Mouse (Mus musculus) adrenal gland, adult 2 months (tissue): Measurements from ENCODE around the gene Rundc1. TPM values are rescaled to one million over a fixed set of nuclear protein-coding genes. Genes with fewer than 3 reads are reported as not detected.
"Not testable (repeated sequence)": the region's sequence is repeated elsewhere in the genome, so short reads cannot be mapped to it uniquely, and the experiment has no call there.

Experiments
- DNase-seq: peaks from one replicate; pipeline ENCODE4 v3.0.0; 2021
- polyA plus RNA-seq: library from polyadenylated mRNA; depleted of rRNA; stranded (reverse); fragments of >200 nt; gene quantifications from 2 replicates; pipeline ENCODE4 v1.2.3, GENCODE M21; 2012
- total RNA-seq, 2 experiments: library from RNA; stranded (reverse); gene quantifications; 2 replicates each; pipeline ENCODE4 v1.2.3; 2021

The Rundc1 gene
- total and polyA plus RNA-seq, 3 experiments = 22.1 to 24.4 (median 23.7) TPM

DNA sequence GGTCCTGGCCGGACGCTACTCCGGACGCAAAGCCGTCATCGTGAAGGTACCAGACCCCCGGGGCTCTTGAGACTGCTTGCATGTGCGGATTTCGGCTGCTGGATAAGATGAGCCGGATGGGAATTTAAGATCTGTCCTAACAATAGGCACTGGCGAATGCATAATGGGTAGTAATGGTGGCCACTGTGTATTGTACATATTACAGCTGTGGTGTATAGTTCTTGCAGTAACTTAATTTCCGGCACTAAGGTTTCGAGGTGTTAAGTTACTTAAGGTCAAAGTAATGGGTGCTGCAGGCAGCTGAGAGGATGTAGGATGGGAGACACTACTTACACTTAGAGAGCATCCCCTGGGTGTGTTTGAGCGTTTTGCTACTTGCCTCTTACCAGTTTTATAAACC, 17.9 kb downstream of the Rundc1 start:
- DNase-seq = no peak

DNA sequence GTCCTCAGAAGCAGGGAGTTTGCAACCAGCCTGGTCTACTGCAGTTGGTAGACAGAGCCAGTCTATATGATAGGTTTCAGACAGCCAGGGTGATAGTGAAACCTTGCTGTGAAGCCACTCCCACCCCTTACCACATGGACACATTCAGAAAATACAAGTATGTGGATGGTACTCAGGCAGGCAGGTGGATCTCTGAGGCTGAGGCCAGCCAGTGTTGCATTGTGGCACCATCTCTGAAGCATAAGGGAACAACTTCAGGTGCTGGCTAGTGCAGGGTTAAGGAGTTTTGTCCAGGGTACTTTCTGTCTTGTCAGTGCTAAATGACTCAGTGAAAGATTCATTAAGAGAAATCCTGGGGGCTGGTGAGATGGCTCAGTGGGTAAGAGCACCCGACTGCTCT, 21.4 kb downstream of the Rundc1 start:
- DNase-seq = no peak

DNA sequence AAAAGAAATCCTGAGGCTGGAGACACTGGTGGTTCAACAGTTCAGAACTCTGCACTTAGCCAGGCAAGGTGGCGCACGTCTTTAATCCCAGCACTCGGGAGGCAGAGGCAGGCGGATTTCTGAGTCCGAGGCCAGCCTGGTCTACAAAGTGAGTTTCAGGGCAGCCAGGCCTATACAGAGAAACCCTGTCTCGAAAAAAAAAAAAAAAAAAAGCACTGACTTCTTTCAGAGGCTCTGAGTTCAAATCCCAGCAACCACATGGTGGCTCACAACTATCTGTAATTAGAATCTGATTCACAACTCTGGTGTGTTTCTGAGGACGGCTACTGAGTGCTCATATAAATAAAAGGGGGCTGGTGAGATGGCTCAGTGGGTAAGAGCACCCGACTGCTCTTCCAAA, 22.0 kb downstream of the Rundc1 start:
- DNase-seq = not testable (repeated sequence)

DNA sequence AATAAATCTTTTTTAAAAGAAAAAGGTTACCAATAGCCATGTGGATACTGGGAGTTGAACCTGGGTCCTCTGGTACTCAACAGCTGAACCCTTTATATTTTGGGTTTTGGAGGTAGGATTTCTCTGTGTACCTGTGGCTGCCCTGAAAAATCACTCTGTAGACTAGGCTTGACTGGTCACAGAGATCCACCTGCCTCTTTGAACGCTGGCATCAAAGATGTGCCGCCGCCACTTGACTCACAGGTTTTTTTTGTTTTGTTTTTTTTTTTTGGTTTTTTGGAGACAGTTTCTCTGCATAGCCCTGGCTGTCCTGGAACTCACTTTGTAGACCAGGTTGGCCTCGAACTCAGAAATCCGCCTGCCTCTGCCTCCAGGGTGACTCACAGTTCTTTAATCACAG, 22.9 kb downstream of the Rundc1 start:
- no peak for DNase-seq

DNA sequence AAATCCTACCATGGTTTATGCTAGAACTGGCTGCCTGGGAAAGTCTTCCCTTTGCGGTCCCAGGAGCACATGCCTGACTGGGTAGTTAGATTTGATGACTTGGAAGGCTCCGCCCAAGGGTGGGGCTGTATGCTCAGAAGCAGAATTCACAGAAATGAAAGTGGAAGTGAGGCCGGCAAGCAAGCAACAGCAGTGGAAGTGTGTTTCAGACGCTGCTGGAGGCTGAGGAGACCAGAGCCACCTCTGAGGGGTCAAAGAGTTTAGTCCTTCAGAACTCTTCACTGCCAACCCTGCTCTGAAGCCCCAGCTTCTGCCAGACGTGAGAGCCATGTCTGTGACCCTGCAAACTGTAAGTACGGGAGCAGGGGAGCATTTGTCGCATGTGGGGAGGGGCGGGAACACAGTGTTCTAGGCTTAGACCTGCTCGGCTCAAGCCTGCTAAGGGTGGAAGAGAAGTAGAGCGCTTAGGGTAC, 23.4 kb downstream of the Rundc1 start, which contains the start of gene Ifi35:
Ifi35 (plus strand) TSS at position 134 of the 473 bp plus-strand sequence.
- DNase-seq = peak; percentile 91

DNA sequence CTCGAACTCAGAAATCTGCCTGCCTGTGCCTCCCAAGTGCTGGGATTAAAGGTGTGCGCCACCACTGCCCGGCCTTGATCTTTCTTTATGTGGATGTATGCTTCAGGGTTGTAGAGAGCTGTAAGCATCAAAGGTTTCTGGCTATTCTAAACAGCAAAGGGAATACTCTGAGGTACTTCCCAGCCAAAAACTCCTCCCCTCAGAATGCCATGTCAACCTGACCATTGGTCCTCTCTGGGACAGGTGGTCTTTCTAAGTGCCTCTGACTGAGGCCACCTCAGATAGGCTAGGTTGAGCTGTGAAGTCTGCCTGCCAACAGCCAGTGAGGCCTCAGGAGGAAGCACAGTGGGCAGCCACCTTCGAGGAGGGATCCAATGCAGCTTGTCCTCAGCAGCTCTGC, 24.0 kb downstream of the Rundc1 start:
- no peak for DNase-seq

DNA sequence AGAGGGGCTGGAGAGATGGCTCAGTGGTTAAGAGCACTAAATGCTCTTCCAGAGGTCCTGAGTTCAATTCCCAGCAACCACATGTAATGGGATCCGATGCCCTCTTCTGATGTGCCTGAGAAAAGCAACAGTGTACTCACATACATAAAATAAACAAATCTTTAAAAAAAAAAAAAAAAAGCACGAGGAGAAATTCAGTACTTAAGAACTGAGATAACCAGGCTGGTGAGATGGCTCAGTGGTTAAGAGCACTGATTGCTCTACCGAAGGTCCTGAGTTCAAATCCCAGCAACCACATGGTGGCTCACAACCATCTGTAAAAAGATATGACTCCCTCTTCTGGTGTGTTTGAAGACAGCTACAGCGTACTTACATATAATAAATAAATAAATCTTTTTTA, 24.7 kb downstream of the Rundc1 start:
- not testable (repeated sequence) for DNase-seq

DNA sequence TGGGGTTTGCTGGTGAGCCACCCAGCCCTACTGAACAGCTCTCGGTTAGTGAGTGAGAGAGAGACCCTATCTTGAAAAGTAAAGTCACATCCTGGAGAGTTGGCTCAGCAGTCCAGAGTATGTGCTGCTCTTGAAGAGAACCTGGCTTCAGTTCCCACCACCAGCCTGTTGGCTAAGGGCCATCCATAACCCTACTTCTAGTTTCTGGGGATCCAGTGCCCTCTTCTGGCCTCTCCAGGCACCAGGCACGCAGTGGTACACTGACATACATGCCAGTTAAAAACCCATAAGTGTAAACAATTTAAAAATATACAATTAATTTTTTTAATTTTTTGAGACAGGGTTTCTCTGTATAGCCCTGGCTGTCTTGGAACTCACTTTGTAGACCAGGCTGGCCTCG, 25.5 kb downstream of the Rundc1 start:
- DNase-seq = no peak

DNA sequence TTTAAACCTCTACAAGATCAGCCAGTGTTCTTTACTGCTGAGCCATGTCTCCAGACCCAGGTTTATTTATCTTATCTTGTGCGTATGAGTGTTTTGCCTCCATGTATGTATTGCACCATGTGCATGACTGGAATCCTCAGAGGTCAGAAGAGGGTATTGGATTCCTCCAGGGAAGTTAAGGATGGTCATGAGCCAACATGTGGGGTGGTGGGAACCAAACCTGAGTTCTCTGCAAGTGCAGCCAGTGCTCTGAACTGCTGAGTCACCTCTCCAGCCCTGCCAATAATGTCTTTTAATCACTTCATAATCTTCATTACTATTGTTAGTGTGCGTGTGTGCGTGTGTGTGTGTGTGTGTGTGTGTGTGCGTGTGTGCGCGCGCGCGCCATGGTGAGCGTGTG, 26.7 kb downstream of the Rundc1 start:
- no peak for DNase-seq

DNA sequence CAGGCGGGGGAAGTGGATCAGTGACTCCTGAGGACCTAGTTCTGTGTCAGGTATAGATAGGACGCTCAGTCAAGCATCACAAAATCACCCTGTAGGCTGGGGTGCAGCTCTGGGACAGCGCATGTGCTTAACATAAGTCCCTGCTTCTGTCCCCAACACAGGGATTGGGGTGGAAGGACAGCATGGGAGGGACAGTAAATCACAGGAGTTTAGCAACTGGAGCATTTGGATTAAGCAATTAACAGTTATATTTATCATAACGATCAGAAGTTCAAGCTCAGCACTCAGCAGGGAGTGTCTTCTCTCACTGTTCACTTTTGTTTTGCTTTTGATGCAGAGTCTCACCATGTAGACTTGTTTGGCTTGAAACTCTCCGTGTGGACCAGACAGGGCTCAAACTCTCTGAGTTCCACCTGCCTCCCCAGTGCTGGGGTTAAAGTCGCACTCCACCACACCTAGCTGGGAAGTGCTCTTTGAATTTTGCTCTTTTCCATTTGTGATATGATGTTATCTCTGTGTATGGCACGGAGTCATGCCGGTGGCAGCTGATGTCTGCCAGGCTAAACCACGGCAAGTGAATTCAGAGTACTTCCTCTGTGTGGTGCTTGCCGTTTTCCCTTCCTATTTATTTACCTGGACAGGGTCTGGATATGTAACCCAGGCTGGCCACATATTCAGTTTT, 27.3 kb downstream of the Rundc1 start:
- DNase-seq = no peak

DNA sequence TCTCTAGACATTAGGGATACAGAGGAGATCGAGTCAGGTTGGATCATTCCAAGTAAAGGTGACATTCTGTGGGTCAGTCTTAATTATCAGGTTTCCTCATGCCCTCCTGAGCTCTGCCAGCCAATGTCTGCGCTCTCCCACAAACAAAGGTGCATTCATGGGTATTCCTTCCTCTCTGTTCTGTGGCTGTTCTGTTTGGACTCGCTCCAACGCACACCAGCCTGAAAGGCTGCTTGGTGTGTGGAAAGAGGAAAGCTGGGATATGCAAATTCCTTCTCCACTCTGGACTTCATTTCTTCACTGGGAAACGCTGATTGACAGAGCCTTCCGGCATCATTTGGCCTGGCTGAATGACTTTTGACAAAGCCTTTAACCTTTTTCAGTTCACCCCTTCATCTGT, 29.8 kb downstream of the Rundc1 start:
- no peak for DNase-seq

DNA sequence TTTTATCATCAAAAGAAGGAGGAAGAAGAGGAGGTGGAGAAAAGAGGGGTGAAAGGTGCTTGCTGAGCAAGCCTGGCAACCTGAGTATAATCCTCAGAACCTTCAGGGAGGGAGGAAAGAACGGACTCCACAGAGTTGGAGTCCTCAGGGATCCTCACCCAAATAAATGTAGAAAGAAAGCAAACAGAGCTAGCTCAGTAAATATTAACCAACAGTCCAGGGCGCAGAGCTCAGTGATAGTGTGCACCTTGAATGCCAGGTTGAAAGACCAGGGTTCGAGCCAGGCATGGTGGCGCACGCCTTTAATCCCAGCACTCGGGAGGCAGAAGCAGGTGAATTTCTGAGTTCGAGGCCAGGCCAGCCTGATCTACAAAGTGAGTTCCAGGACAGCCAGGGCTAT, 30.7 kb downstream of the Rundc1 start:
- no peak for DNase-seq

DNA sequence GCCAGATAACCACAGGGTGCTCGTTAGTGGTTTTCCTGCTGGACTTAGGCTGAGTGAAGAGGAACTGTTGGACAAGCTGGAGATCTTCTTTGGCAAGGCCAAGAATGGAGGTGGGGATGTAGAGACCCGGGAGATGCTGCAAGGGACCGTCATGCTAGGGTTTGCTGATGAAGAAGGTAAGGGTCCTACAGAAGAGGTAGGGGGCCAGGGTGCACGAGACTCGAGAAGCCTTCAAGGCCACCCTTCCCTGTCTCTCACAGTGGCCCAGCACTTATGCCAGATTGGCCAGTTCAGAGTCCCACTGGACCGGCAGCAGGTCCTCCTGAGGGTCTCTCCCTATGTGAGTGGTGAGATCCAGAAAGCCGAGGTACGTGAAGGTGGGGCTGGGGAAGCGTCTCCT, 32.7 kb downstream of the Rundc1 start:
- no peak for DNase-seq

DNA sequence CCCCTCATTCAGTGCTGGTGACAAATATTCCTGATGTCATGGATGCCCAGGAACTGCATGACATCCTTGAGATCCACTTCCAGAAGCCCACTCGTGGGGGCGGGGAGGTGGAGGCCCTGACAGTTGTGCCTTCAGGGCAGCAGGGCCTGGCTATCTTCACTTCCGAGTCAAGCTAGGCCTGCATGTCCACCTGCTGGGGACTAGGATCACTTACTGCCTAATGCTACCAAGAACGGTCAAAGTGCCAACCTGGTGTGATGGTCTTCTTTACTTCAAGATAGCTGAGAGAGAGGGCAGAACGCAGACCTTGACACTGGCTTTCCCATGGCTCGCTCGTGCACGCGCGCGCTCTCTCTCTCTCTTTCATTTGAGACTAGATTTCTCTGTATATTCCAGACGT, 33.3 kb downstream of the Rundc1 start:
- DNase-seq = no peak

DNA sequence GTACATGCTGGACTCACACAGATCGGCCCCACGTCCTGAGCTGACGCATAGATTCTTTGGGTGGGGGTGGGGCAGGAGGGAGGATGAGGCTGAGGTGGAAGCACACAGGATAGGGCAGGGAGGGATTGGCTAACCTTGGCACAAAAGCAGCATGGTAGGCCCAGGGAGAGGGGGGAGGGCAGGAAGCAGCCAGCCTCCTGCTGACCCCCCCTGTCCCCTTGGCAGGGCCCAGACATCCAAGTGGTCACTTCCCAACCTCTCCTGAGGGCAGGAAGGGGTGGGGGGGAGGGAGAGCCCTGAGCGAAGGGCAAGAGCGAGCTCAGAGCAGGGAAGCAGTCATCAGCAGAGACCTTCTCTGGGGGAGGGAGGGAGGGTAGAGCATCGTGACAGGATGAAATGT, 34.8 kb downstream of the Rundc1 start:
- peak; percentile 62 for DNase-seq

DNA sequence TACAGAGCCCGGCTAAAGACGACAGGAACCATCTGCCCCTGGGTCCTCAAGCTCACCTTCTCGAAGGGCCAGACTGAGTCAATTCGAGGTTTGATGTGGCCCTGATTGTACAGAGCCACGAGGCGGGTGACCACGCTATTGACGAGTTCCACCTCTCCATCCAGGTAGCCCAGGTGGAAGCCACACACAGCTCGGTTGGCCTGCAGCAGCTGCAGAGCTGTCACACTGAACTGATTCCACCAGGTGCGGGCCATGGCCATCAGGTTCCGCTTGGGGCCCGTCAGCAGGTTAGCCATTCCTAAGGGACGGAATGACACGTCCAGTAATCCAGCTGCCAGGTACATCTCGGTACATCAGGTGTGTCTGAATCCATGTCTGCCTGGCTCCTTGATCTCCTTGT, 35.4 kb downstream of the Rundc1 start:
- DNase-seq = no peak

DNA sequence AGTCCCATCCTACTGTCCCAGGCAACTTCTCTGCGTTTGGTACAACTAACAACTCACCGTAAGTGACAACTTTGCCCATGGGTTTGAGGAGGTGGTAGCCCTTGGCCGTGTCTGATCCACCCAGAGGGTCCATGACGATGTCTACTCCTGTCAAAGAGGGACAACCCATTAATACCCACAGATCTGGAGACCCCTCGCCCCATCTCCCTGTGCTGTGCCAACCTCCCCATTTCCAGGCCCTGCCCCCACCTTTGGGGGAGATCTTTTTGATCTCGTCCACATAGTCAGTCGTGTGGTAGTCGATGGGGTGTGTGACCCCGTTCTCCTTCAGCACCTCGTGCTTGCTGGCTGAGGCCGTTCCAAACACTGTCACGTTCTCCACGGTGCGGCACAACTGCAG, 37.3 kb downstream of the Rundc1 start:
- no peak for DNase-seq

DNA sequence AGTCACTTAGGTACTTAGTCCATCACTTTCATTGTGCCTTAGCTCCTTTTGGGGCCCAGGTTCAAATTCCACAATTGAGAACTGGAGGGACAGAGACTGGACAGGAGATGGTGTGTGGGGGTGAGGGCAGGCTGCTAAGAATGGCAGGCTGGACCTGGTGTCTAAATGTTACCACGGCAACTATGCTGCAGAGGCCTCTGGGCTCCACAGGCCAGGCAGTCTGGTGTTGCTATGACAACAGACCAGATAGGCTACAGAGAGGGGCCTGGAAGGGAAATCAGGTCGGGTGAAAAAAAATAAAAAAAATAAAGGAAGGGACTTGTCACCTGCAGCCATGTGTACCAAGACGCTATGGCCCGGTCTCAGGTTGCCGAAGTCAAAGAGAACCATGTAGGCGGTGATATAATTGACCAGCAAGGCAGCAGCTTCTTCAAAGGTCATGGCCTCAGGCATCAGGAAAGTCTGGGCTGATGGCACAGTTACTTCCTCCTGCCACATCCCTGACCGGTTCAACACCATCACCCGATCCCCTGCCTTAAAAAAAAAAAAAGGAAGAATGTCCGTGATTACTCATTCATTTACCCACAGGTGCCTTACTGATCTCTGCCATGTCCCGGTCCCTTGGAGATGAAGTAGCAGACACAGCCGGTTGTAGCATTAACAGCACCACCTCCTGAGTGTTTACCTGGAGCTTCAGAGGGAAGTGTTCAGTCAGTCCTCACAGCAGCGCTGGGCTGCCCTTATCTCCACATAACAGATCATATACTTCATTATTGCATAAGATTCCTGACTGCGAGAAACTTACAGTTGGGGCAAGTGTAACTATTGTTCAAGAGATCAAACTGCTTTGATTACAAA, 37.9 kb downstream of the Rundc1 start:
- DNase-seq = no peak

DNA sequence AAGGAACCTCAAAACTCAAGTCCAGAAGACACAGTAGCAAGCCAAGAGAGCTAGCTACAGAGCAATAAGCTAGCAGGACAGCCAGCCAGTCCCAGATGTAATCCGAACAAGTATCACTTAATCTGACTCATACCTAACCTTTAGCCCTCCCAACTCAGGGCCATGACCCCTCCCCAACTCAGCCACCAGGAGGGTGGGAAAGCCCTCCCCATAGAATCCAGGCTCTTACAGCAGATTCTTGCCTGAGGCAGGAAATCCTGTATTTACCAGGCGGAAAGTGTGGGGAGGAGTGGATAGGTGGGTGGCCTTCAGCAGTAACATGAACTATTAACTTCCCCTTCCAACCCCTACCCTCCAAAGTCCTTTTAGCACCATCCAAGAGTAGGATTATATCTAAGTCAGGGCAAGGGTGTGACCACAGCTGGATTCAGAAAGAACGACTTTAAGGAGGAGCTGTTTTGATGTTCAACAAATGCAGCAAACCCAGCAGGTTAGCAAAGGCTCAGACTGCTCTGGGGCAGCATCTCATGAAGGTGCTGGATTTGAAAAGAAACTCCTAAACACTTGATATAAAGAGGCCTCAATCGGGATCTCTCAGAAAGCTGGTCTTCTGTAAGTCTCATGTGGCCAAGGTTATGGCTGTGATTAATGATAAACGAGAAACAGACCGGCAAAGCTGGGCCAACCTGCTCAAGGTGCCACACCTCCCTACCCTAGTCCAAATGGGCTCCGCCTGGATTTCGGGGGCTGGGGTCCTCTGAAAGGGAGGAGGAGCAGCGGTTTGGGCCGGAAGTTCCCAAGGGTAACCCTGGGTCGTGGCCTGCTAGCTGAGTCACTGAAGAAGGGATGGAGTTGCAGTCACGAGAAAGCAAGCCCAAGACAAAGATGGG, 39.6 kb downstream of the Rundc1 start, which contains the start of gene Rnd2:
Rnd2 (plus strand) TSS at position 789 of the 890 bp plus-strand sequence.
- peak; percentile 75 for DNase-seq

DNA sequence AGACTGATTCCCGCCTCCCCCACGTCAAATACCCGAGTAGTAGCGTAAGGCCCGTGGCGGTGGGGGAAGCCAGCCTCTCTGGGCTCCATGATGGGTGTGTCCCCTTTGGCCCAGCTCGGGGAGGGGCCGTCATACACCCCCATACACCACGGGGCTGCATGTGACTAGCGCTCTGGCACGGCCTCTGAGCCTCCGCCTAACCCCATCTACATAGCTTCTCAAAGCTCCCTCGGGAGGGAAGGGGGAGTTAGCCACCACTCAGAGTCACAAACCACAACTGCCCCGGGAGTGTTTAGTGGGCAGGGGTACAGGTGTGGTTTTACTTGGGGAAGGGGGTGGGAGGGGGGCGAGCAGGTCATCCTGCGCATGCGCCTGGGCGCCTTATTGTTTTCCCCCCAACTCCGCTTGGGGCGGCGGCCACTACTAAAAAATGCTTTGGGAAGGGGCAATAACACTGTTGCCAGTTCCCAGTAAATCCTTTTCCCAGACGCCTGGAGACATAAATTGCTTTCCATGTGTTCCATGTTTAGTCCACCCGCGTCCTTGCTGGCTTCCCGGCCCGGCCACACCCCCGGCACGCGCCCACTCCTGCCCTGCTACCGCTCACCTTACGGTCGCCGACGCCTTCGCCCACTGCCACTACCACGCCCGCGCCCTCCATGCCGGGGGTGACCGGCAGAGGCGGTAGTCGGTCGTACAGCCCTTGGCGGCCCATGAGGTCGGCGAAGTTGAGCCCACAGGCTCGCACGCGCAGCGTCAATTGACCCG, 40.4 kb downstream of the Rundc1 start:
- peak; percentile 82 for DNase-seq

DNA sequence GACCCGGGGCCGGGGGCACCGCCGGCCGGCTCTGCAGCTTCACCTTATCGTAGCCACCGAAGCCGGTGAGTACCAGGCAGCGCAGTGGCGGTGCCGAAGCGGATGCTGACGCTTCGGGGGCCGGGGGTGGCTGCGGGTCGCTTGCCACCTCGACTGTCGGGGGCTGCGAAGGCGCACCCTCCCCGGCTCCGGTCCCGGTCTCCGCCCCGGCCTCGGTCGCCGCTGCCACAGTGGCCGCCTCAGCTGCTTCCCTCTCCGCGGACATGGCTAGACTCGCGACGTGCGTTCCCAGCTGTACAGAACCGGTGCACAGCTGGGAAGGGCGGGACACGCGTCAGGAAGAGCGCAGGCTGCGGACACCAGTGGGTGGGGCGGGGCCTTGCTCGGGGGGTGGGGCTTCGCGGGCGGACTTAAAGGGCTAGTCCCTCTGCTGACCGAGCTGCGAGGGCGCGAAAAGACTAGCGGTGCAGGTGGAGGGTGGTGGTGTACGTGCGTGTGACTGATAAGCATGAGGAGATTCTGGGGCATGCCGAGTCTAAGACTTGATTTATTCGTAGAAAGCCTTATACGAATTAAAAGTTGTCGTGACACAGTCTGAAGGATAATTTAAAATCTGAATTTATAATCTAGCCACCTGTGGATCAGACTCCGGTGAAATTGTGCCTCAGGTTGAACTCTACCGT, 41.1 kb downstream of the Rundc1 start, which contains the start of gene Vat1:
Vat1 (minus strand) TSS at position 362 of the 683 bp plus-strand sequence.
- DNase-seq = peak; percentile 87
